Mouse (Mus musculus) liver, postnatal 0 days (tissue): Measurements from ENCODE around the gene Ppp1r13b. TPM values are rescaled to one million over a fixed set of nuclear protein-coding genes. Genes with fewer than 3 reads are reported as not detected.

Experiments
- ATAC-seq: fragments of 200-750 bp; cut with Nextera tagmentation; 2 replicates; pipeline ENCODE4 v1.8.0; 2017; ENCODE audit warnings: mild to moderate bottlenecking, moderate library complexity
- DNase-seq: peaks from one replicate; pipeline ENCODE4 v3.0.0-alpha.2; 2016
- H3K27ac ChIP-seq: fragments of 300-500 bp; sonication (generic); 2 replicates; pipeline ENCODE4 v1.5.1; 2014; ENCODE audit warnings: antibody characterized with exemption, moderate library complexity, mild to moderate bottlenecking, low read depth
- H3K27me3 ChIP-seq: fragments of 300-500 bp; sonication (generic); 2 replicates; pipeline ENCODE4 v1.6.1; 2014; ENCODE audit warnings: low read length, control low read depth, mixed read lengths; ENCODE audit not compliant: insufficient read depth
- H3K36me3 ChIP-seq: fragments of 300-500 bp; sonication (generic); replicated peaks from 2 replicates; pipeline ENCODE4 v1.6.1; 2014; ENCODE audit warnings: mild to moderate bottlenecking, control low read depth, low read length, moderate library complexity, mixed read lengths; ENCODE audit not compliant: insufficient read depth
- H3K4me1 ChIP-seq: fragments of 300-500 bp; sonication (generic); 2 replicates; pipeline ENCODE4 v1.6.1; 2014; ENCODE audit warnings: antibody characterized with exemption, mild to moderate bottlenecking, control low read depth; ENCODE audit not compliant: insufficient read depth
- H3K4me2 ChIP-seq: fragments of 300-500 bp; sonication (generic); 2 replicates; pipeline ENCODE4 v1.6.1; 2014; ENCODE audit warnings: low read depth, mild to moderate bottlenecking, low read length, moderate library complexity, mixed read lengths
- H3K4me3 ChIP-seq: fragments of 300-500 bp; sonication (generic); 2 replicates; pipeline ENCODE4 v1.5.1; 2014; ENCODE audit warnings: low read depth, low read length
- H3K9ac ChIP-seq: fragments of 300-500 bp; sonication (generic); replicated peaks from 2 replicates; pipeline ENCODE4 v1.6.1; 2014; ENCODE audit warnings: mild to moderate bottlenecking, moderate library complexity
- H3K9me3 ChIP-seq: fragments of 300-500 bp; sonication (generic); 2 replicates; pipeline ENCODE4 v1.6.1; 2016; ENCODE audit warnings: mild to moderate bottlenecking, control low read depth, low read length, mixed read lengths
- CTCF ChIP-seq: sonication (generic); IDR thresholded peaks from 2 replicates; pipeline ENCODE4 v1.5.1; 2016; ENCODE audit warnings: antibody characterized with exemption, low read depth
- EP300 ChIP-seq: IDR thresholded peaks from 2 replicates; pipeline ENCODE4 v1.6.1; 2016; ENCODE audit warnings: antibody characterized with exemption, low read depth, mild to moderate bottlenecking
- WGBS: fragments of 180-500 bp; shearing (Covaris S2); extraction: QIAGEN DNeasy Blood & Tissue Kit; methylation state at CpG from one replicate; pipeline ENCODE4 v1.1.7; 2014; ENCODE audit not compliant: insufficient replicate concordance; 5-methylcytosine and 5-hydroxymethylcytosine counted together
- polyA plus RNA-seq: library from polyadenylated mRNA; unstranded; fragments of >200 nt; fragmentation: Nextera tagmentation; extraction: Ambion mirVana; gene quantifications from 2 replicates; pipeline ENCODE4 v1.2.1, GENCODE M21; 2015

Ppp1r13b gene
- polyA plus RNA-seq, 1 experiment from 2014 or later = 4.5 TPM

- H3K9me3 ChIP-seq = no peaks in the 10 kb centered on the region
- TF ChIP-seq CTCF (no peak), EP300 (no peak)
- H3K27me3 ChIP-seq = no peaks in the 10 kb centered on the region
- H3K4me1 ChIP-seq = peaks cover 4% of the 10 kb centered on the region
- H3K36me3 ChIP-seq = peaks cover 58% of the 10 kb centered on the region
- no peak overlapping the region for H3K9ac ChIP-seq
- ATAC-seq (no peak), DNase-seq (no peak)
- no peak overlapping the region for H3K4me2 ChIP-seq
- H3K27ac ChIP-seq = peak overlapping the region; percentile 90
- no peak overlapping the region for H3K4me3 ChIP-seq
- 86% methylated on average over 13 of the region's 13 CpGs for WGBS
Observed at GRCm38 (mm10) chr12:111791474-111792104, 116.3 kb downstream of the Ppp1r13b start.

DNA sequence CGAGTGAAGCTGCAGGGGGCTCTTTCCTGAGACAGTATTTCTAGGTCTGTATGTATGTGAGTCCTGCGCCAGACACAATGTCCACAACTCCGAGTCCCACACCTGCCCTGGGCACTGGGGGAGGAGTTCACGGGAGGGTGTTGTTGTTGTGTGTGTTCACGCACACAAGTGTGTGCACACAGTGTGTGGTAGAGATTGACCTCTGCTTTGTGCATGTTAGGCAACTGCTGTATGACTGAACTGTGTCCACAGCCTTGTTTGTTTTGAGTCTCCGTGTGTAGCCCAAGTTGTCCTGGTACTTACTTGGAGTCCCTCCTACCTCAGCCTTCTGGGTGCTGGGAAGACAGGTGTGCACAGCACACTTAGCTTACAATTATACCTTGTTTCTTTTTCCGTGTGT is 117.3 kb downstream of the Ppp1r13b start:
- ATAC-seq (peak; percentile 87), DNase-seq (peak; percentile 36)
- Histone ChIP-seq H3K4me1 (peaks cover 4% of the 10 kb centered on the region), H3K27me3 (no peaks in the 10 kb centered on the region), H3K9me3 (no peaks in the 10 kb centered on the region), H3K9ac (no peak overlapping the region), H3K27ac (peak overlapping the region; percentile 90), H3K4me2 (no peak overlapping the region), H3K4me3 (no peak overlapping the region), H3K36me3 (peaks cover 66% of the 10 kb centered on the region)
- 72% methylated on average over 7 of the region's 7 CpGs for WGBS
- TF ChIP-seq EP300 (no peak), CTCF (no peak)

DNA sequence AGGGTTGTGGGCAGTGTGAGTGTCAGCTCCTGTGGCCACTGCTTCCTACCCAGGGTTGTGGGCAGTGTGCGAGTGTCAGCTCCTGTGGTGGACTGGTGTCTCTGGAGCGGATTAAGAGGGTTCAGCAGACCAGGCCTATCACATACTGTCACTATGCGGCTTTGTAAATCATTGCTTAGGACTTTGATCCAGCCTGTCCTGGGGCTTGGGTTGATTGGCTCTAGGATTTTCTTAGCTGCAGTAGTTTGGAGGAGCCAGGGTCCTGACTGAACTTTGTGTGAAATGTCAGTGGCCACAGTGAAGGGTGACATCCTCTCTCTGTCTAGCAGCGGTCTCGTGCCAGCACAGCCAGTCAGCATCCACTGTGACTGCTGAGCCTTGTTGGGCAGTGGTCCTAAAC is 117.8 kb downstream of the Ppp1r13b start:
- Histone ChIP-seq H3K9ac (no peak overlapping the region), H3K9me3 (no peaks in the 10 kb centered on the region), H3K4me3 (no peak overlapping the region), H3K4me2 (no peak overlapping the region), H3K27ac (peak overlapping the region; percentile 90), H3K36me3 (peaks cover 68% of the 10 kb centered on the region), H3K4me1 (peaks cover 4% of the 10 kb centered on the region), H3K27me3 (no peaks in the 10 kb centered on the region)
- ATAC-seq = peak; percentile 85
- TF ChIP-seq EP300 = no peak
- TF ChIP-seq CTCF = no peak
- WGBS = 83% methylated on average over 5 of the region's 5 CpGs
- DNase-seq = no peak

DNA sequence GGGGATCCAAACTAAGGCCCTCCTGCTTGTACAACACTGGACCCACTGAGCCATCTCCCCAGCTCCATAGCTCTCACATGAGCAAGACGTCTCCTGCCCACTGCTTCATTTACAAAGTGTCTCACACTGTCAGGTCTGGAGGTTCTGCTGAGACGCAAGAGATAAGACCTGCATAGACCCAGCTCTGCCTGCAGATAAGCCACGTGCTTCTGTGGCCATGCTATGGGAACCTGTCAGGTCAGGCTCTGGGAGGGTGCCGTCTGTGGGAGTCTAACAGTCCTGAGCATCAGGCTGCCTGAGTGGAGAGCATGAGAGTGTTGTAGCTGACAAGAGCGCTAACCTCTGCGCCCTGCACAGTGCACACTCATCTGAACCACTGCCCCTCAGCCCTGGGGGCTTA is 120.9 kb downstream of the Ppp1r13b start:
- DNase-seq = no peak
- no peak for ATAC-seq
- H3K36me3 ChIP-seq = peaks cover 59% of the 10 kb centered on the region
- TF ChIP-seq CTCF = no peak
- TF ChIP-seq EP300 = no peak
- no peak overlapping the region for H3K27ac ChIP-seq
- H3K9ac ChIP-seq = no peak overlapping the region
- H3K27me3 ChIP-seq = no peaks in the 10 kb centered on the region
- H3K4me1 ChIP-seq = peaks cover 4% of the 10 kb centered on the region
- 65% methylated on average over 6 of the region's 6 CpGs for WGBS
- H3K9me3 ChIP-seq = no peaks in the 10 kb centered on the region
- H3K4me3 ChIP-seq = no peak overlapping the region
- no peak overlapping the region for H3K4me2 ChIP-seq

- H3K9me3 ChIP-seq = no peaks in the 10 kb centered on the region
- DNase-seq (no peak), ATAC-seq (no peak)
- no peak overlapping the region for H3K4me3 ChIP-seq
- no peak for TF ChIP-seq EP300
- no peak for TF ChIP-seq CTCF
- no peak overlapping the region for H3K27ac ChIP-seq
- peaks cover 63% of the 10 kb centered on the region for H3K36me3 ChIP-seq
- H3K27me3 ChIP-seq = no peaks in the 10 kb centered on the region
- peaks cover 4% of the 10 kb centered on the region for H3K4me1 ChIP-seq
- H3K4me2 ChIP-seq = no peak overlapping the region
- no peak overlapping the region for H3K9ac ChIP-seq
- WGBS = 72% methylated on average over 14 of the region's 15 CpGs
Observed at GRCm38 (mm10) chr12:111785174-111785573, 122.7 kb downstream of the Ppp1r13b start.

GRCm38 (mm10) chr12:111779544-111779943 is 128.4 kb downstream of the Ppp1r13b start:
- H3K36me3 ChIP-seq = peaks cover 60% of the 10 kb centered on the region
- no peak overlapping the region for H3K4me2 ChIP-seq
- no peaks in the 10 kb centered on the region for H3K4me1 ChIP-seq
- H3K27ac ChIP-seq = no peak overlapping the region
- ATAC-seq = no peak
- 88% methylated on average over 1 of the region's 1 CpGs for WGBS
- no peak overlapping the region for H3K9ac ChIP-seq
- no peak for DNase-seq
- TF ChIP-seq CTCF (peak; percentile 44), EP300 (no peak)
- no peaks in the 10 kb centered on the region for H3K9me3 ChIP-seq
- H3K27me3 ChIP-seq = no peaks in the 10 kb centered on the region
- H3K4me3 ChIP-seq = no peak overlapping the region

Other genes with a start within 250 kb of the Ppp1r13b start
- 28.1 and 32.7 TPM in 2 replicates for gene Ckb, start 235.8 kb downstream of the Ppp1r13b start, polyA plus RNA-seq
- 4.3 and 5.7 TPM in 2 replicates for gene Trmt61a, start 230.0 kb downstream of the Ppp1r13b start, polyA plus RNA-seq
- gene Bag5, start 194.9 kb downstream of the Ppp1r13b start, polyA plus RNA-seq = 16.7 TPM in 2 replicates
- gene Apopt1, start 194.8 kb downstream of the Ppp1r13b start, polyA plus RNA-seq = 21.5 and 22.1 TPM in 2 replicates
- gene Klc1, start 149.3 kb downstream of the Ppp1r13b start, polyA plus RNA-seq = 9.6 and 10.7 TPM in 2 replicates
- 2.0 and 2.1 TPM in 2 replicates for gene Xrcc3, start 94.2 kb downstream of the Ppp1r13b start, polyA plus RNA-seq
- 53.3 and 60.0 TPM in 2 replicates for gene Zfyve21, start 93.9 kb downstream of the Ppp1r13b start, polyA plus RNA-seq
- 676 and 694 TPM in 2 replicates for gene Atp5mpl, start 58.9 kb upstream of the Ppp1r13b start, polyA plus RNA-seq
- 0.15 and 0.21 TPM in 2 replicates for gene Tdrd9, start 63.4 kb upstream of the Ppp1r13b start, polyA plus RNA-seq
- gene Rd3l, start 73.2 kb upstream of the Ppp1r13b start, polyA plus RNA-seq = not detected in 2 replicates
- 12.6 and 14.8 TPM in 2 replicates for gene Aspg, start 198.6 kb upstream of the Ppp1r13b start, polyA plus RNA-seq
- 0.14 and 0.17 TPM in 2 replicates for gene Kif26a, start 238.1 kb upstream of the Ppp1r13b start, polyA plus RNA-seq